Mouse (Mus musculus) liver, adult (tissue): Measurements from ENCODE around the gene Phc3.

Source experiments
- GATA4 ChIP-seq: IDR thresholded peaks from 2 replicates; pipeline ENCODE4 v1.6.1; 2014; ENCODE audit warnings: mild to moderate bottlenecking, low read length; ENCODE audit not compliant: insufficient replicate concordance

Phc3 gene

GRCm38 (mm10) chr3:30952273-30953070 is 16.7 kb downstream of the Phc3 start:
- TF ChIP-seq GATA4: no peak

GRCm38 (mm10) chr3:30951652-30952051 is 17.6 kb downstream of the Phc3 start:
- TF ChIP-seq GATA4: no peak

GRCm38 (mm10) chr3:30934384-30934783 is 34.8 kb downstream of the Phc3 start:
- 0 out of 2 replicates have a peak, but pooled peaks have one; percentile 28 for TF ChIP-seq GATA4

GRCm38 (mm10) chr3:30929828-30930227 is 39.4 kb downstream of the Phc3 start:
- no peak for TF ChIP-seq GATA4

- TF ChIP-seq GATA4: no peak
Measured at GRCm38 (mm10) chr3:30927664-30928063, 41.6 kb downstream of the Phc3 start.

GRCm38 (mm10) chr3:30917160-30917559 is 52.1 kb downstream of the Phc3 start:
- TF ChIP-seq GATA4: no peak

- TF ChIP-seq GATA4: no peak
Measured at GRCm38 (mm10) chr3:30904658-30905057, 64.6 kb downstream of the Phc3 start.

GRCm38 (mm10) chr3:30899407-30899806 is 69.8 kb downstream of the Phc3 start:
- no peak for TF ChIP-seq GATA4

GRCm38 (mm10) chr3:30896721-30897120 is 72.5 kb downstream of the Phc3 start:
- TF ChIP-seq GATA4: no peak

- TF ChIP-seq GATA4: no peak
Measured at GRCm38 (mm10) chr3:30889014-30889413, 80.2 kb downstream of the Phc3 start.

GRCm38 (mm10) chr3:30887449-30887848 is 81.8 kb downstream of the Phc3 start:
- no peak for TF ChIP-seq GATA4

GRCm38 (mm10) chr3:30876709-30877108 is 92.5 kb downstream of the Phc3 start:
- TF ChIP-seq GATA4: no peak

GRCm38 (mm10) chr3:30869995-30870394 is 99.2 kb downstream of the Phc3 start:
- no peak for TF ChIP-seq GATA4

GRCm38 (mm10) chr3:30868625-30869024 is 100.6 kb downstream of the Phc3 start:
- TF ChIP-seq GATA4: no peak

GRCm38 (mm10) chr3:30868176-30868575 is 101.0 kb downstream of the Phc3 start:
- TF ChIP-seq GATA4: no peak

- no peak for TF ChIP-seq GATA4
Measured at GRCm38 (mm10) chr3:30864640-30865039, 104.6 kb downstream of the Phc3 start.
